Mouse (Mus musculus): ENCODE measurements around the gene Faap100.

DNA sequence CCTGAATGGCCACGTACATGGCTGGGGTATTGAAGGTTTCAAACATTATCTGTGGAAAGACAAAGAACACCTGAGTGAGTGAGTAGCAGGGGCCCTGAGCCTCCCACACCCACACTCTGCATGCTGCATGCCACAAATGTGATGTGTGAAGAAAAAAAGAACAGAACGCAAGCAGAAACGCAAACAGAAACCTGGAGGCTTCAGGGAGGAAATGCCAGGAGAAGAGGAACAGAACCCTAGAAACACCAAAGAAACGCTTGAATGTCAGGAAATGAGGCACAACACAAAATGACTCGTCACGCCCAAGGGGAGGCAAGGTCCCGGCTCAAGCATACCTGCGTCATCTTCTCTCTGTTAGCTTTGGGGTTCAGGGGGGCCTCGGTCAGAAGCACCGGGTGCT is 31.3 kb downstream of the Faap100 start:
- TF ChIP-seq CTCF (IDR thresholded peaks at IDR 0.05; ENCODE audit: low read depth, low read length) (no peak), POLR2A (IDR thresholded peaks at IDR 0.05; ENCODE audit: borderline replicate concordance, low read depth, low read length) (no peak)

Data from bone marrow macrophage, adult 2 months (primary cell).